Mouse (Mus musculus): ENCODE results near the gene Clpsl2.

The Clpsl2 gene

GRCm38 (mm10) chr17:28560598-28560997 is 11.4 kb downstream of the Clpsl2 start, which contains the start of gene Clps:
Gene Clps, minus strand, starts transcription at chr17:28560766.
- no peak for DNase-seq (ENCODE audit: low read depth, low spot score)

- DNase-seq (ENCODE audit: low read depth, low spot score) = no peak
Observed at GRCm38 (mm10) chr17:28561613-28562012, 12.4 kb downstream of the Clpsl2 start.

GRCm38 (mm10) chr17:28565181-28565580 is 16.0 kb downstream of the Clpsl2 start:
- no peak for DNase-seq (ENCODE audit: low read depth, low spot score)

GRCm38 (mm10) chr17:28567541-28567940 is 18.3 kb downstream of the Clpsl2 start:
- DNase-seq (ENCODE audit: low read depth, low spot score) = no peak

GRCm38 (mm10) chr17:28571868-28572267 is 22.7 kb downstream of the Clpsl2 start:
- no peak for DNase-seq (ENCODE audit: low read depth, low spot score)

- no peak for DNase-seq (ENCODE audit: low read depth, low spot score)
Observed at GRCm38 (mm10) chr17:28572521-28572920, 23.3 kb downstream of the Clpsl2 start.

- DNase-seq (ENCODE audit: low read depth, low spot score) = no peak
Observed at GRCm38 (mm10) chr17:28572941-28573340, 23.7 kb downstream of the Clpsl2 start.

GRCm38 (mm10) chr17:28575244-28576125 is 26.3 kb downstream of the Clpsl2 start, which contains the start of gene Lhfpl5:
Gene Lhfpl5, plus strand, starts transcription at chr17:28575641.
- no peak for DNase-seq (ENCODE audit: low read depth, low spot score)

GRCm38 (mm10) chr17:28580396-28580795 is 31.2 kb downstream of the Clpsl2 start:
- no peak for DNase-seq (ENCODE audit: low read depth, low spot score)

- DNase-seq (ENCODE audit: low read depth, low spot score) = no peak
Observed at GRCm38 (mm10) chr17:28581056-28581455, 31.8 kb downstream of the Clpsl2 start.

GRCm38 (mm10) chr17:28586509-28586908 is 37.3 kb downstream of the Clpsl2 start:
- no peak for DNase-seq (ENCODE audit: low read depth, low spot score)

- no peak for DNase-seq (ENCODE audit: low read depth, low spot score)
Observed at GRCm38 (mm10) chr17:28588591-28588990, 39.4 kb downstream of the Clpsl2 start.

- no peak for DNase-seq (ENCODE audit: low read depth, low spot score)
Observed at GRCm38 (mm10) chr17:28590596-28590995, 41.4 kb downstream of the Clpsl2 start.

GRCm38 (mm10) chr17:28591476-28591875 is 42.3 kb downstream of the Clpsl2 start:
- DNase-seq (ENCODE audit: low read depth, low spot score) = no peak

- peak; percentile 32 for DNase-seq (ENCODE audit: low read depth, low spot score)
Observed at GRCm38 (mm10) chr17:28592998-28593397, 43.8 kb downstream of the Clpsl2 start.

GRCm38 (mm10) chr17:28593965-28594364 is 44.8 kb downstream of the Clpsl2 start:
- no peak for DNase-seq (ENCODE audit: low read depth, low spot score)

GRCm38 (mm10) chr17:28600780-28601179 is 51.6 kb downstream of the Clpsl2 start:
- DNase-seq (ENCODE audit: low read depth, low spot score) = no peak

- DNase-seq (ENCODE audit: low read depth, low spot score) = no peak
Observed at GRCm38 (mm10) chr17:28601557-28602250, 52.5 kb downstream of the Clpsl2 start.
